Mouse (Mus musculus) fat pad, adult 2 months (tissue): ENCODE results near the gene Pigk.

Experiments used
- DNase-seq: peaks from one replicate; pipeline ENCODE4 v3.0.0-alpha.2; 2011; ENCODE audit warnings: low read depth, low spot score; ENCODE audit errors: extremely low read depth

The Pigk gene

DNA sequence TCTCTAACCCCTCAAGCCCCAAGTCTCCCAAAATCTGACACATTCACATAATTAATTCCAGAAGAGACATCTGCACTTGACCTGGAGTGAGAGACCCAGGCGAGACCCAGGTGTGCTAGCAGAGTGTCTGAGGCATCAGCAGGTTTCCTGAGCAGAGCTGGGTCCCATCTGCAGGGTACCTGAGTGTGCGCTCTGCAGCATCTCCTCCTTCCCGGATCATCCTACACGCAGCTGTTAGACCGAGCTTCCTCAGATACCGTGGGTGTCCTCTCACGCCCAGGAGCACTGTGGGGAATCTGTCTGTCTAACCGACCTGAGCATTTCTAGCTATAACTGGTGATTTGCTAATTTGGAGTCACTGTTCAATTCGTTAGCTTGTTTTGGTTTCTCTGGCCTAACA lies 10.5 kb downstream of the Pigk start:
- no peak for DNase-seq

DNA sequence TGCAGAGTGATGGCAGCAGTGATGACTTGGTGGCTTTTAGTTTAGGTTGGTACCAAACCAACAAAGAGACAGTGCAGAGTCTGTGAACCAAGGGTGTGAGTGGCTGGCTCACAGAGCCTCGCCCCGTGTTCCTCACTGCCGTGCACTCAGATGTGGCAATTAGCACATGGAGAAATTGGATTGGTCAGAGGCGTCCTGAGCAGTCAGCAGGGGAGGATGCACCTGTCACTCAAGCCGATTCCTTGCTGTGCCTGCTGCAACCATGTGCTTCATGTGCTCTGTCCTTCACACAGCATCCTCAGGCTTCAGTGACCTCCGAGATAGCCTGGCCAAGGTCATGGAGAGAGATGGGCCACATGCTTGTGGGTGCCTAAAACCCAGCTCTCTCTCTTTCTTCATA lies 14.3 kb downstream of the Pigk start:
- DNase-seq = no peak

DNA sequence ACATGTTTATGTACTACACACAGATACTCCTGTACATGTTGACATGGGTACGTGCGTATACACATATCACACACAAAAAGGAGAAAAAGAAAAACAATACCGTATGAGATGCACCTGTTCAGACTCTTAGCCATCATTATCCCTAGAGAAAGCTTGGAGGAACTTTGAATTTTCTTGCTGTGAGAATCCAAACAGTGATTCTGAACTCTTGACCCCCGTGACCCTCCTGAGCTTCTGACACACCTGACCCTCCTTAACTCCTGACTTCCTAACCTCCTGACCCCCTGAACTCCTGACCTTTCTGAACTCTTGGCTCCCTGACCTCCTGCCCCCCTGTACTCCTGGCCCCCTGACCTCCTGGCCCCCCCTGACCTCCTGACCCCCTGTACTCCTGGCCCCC lies 19.1 kb downstream of the Pigk start:
- DNase-seq = no peak

DNA sequence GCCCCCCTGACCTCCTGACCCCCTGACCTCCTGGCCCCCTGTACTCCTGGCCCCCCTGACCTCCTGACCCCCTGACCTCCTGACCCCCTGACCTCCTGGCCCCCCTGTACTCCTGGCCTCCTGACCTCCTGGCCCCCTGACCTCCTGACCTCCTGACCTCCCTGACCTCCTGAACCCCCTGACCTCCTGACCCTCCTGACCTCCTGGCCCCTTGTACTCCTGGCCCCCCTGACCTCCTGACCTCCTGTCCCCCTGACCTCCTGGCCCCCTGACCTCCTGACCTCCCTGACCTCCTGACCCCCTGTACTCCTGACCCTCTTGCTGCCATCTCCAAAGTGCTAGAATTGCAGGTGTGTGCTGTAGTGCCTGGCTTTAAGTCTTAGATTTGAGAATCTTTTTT lies 19.6 kb downstream of the Pigk start:
- no peak for DNase-seq

DNA sequence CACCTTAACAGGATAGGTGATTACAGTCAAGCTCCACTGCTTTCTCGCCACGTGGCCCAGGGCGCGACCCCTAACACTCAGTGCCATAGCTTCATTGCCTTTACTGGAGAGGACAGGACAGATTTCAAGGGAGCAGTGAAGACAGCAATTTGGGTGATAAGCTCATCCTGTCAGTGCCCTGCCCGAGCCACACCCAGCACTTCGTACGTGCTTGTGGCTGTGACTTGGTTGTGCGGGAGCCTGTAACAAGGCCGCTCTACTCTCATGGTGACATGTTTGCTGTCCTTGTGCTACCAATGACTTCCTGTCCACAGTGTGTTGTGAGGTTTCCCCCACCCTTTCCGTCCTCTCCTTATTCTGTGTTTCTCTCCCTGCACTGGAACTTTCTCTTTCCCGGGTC lies 20.2 kb downstream of the Pigk start:
- DNase-seq = no peak

DNA sequence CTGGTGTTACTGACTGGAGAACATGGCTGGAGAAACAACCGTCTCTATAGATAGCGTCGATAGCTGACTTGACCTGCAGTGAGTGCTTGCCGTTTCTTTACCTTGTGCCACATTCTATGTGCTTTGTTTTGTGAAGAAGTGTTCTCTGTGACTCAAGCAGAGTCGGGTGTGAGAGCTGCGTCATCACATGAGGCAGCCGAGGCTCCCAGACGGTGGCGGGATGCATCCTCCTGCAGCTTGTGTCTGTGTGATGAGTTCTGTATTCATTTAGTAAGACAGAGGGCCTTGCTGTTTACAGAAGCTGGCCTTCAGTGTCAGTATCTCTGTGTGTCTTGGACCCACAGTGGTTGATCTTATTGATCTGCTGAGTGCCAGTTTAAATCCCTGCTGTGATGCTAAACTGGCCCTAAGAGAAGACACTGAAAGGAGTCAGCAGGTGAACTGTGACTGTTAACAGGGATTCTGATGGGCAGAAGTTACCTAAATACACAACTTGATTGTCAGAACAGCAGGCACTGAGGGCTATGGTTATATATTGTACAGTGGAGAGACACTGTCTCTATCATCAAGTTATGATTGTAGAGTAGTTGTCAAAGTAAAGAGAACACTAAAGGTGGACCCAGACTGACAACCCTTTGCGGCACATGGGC lies 21.8 kb downstream of the Pigk start:
- no peak for DNase-seq

DNA sequence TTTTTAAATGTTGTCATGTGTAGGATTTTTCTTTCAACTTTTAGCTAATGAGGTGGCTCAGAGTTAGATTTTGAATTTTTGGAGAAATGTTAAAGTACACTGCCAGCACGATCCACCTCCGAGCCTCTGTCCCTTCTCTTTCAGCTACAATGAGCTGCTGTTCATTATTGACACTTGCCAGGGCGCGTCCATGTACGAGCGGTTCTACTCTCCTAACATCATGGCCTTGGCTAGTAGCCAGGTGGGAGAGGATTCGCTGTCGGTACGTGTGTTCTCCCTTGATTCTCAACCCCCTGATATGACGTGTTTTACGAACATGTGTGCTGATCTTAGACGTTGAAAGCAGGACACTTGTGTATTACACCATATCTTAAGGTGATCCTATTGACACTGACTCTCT lies 30.4 kb downstream of the Pigk start:
- DNase-seq = no peak

DNA sequence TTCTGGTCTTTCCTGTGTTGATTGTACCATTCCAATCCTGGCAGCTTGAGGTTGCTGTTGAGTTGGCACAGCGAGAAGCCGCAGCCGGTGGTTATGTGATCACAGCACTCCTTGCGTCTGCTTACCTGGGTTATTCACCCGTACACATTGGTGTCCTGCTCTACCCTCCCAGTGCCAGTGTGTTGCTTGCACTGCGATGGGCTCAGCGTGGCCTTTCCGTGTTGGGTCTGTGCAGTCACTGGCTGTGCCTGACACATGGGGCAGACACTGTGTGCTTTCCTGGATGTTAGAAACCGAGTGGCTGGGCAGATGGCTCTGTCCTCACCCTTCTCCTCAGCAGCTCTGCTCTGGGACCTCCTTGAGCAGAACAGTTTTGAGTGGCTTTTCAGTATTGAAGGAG lies 31.7 kb downstream of the Pigk start:
- no peak for DNase-seq

DNA sequence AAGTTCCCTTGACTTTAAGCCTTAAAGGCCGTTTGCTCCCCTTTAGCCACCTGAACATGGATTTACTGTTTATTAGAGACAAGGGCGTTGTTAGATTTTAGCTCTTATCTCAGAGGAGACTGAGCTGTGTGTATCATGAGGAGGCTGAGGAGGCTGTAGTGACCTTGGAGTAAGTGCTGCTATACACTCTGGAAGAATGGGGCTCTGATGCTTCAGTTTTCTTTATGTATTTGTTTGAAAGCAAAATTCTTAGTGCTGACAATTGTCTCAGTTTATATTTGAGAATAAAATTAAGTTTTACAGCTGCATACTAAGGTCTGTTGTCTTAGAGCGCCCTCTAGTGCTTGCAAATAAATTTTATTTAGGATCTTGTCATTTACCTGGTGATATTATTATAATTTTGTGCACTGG lies 35.6 kb downstream of the Pigk start:
- DNase-seq = no peak

DNA sequence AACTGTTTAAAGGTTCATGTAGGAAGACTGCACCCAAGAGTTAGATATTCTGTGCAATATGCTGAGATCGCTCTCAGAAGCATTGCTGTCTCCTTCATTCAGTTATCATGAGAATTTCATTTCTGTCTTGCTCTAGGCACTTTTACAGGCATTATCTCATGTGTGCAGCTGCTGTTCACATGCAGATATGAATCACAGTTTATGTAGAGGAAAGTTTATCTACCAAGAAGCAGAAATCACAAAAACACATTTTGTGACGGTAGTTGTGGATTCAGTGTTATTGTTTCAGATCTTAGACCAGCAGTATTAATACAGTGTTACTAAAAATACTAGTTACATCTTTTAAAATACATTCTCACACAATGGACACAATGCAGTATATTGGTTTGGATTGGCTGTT lies 36.0 kb downstream of the Pigk start:
- no peak for DNase-seq

DNA sequence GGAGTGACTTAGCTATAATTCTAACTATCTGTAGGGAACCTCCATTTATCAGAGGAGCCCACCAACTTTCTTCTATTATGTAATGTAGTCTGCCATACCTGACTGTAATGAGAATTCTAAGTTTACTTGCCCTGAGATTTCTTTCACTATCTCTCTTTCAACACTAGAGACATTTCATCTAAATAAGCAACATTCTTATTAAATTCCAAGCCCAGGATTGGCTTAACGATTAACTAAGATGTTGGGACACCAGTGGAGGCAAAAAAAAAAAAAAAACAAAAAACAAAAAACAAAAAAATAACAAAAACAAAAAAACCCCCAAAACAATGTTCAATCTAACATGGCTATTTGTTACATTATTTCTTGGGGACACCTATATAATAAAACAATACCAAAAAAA lies 39.0 kb downstream of the Pigk start:
- DNase-seq = no peak

DNA sequence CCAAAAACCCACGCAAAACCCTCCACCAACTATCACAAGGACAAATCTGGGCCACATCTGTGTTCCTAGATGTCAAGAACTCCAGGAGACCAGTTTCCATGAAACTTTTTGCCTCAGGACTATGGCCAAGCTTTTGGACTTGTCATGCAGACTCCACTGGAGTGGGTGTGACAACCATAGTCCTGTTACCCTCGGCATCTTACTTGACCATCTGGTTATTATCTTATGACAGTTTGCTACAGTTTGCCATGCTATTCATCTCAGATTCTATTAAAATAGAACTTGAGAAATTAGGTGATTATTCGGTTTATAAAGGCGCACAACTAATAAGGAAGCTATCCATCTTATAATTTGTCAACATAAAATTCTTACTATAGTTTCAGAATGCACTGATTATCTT lies 39.4 kb downstream of the Pigk start:
- no peak for DNase-seq

DNA sequence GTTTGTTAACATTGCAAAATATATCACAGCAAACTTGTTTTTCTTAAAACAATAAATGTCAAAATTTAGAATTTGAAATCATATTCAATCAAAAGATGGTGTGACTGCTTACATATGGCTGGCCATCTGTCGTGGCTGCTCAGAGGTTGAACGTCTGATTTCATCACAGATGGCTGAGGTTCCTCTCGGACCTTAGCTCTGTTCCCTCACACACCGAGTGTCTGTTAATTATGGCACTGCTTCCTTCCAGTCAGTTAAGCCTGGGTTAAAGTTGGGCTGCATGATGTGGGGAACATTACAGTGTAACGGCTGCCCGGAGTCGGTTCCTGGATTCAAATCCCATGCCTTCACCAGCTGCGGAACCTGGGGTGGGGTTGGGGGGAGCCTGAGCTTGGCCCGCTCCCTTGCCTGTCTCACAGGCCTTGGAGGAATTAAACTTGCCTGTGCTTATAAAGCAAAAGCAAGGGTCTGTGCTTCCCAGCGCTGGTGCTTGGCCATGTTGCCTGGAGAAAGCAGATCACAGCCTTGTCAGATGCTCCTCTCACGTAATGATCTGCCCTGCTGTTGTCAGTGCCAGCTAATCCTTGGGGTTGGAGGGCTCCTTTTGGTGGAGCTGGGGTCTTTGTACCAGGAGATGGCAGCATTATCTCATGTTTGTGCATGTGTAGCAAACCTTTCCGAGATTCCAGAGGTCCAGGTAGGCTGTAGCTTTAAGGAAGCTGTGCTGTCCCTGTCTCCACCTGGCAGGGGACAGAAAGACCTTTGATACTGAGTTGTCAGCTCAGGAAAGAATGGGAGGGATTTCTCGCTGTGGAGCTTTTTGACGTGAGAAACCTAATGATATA lies 40.2 kb downstream of the Pigk start:
- DNase-seq = no peak

DNA sequence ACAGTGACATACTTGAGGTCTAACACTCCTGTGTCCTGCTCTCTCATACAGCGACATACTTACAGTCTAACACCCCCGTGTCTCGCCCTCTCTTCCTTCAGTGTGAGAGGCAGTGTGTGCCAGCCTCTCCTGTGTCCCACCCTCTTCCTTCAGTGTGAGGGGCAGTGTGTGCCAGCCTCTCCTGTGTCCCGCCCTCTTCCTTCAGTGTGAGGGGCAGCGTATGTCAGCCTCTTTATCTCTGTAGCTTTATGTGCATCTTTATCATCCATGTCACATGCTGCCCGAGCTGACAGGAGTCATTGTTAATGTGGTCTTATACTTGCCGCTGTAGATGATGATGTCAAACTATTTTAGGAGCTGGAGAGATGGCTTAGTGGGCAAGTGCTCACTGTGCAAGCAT lies 41.6 kb downstream of the Pigk start:
- no peak for DNase-seq

DNA sequence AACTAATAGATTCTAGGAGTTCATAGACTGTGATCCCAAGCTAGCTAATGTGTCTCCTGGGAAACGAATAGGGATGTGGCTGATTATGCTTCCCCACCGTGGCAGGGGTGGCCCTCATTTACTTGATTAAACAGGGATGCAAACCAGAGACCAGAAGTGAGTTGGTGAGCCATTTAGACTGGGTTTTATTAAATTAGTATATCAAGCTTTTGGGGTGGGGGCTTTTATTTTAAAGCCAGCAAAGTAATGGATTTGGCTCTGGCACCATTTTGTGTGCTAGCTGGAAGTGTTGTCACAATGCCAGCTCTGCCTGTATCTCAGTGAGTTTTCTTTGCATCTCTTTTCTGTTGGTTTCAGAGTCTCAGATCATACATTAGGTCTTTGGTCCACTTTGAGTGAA lies 43.0 kb downstream of the Pigk start:
- DNase-seq = no peak

DNA sequence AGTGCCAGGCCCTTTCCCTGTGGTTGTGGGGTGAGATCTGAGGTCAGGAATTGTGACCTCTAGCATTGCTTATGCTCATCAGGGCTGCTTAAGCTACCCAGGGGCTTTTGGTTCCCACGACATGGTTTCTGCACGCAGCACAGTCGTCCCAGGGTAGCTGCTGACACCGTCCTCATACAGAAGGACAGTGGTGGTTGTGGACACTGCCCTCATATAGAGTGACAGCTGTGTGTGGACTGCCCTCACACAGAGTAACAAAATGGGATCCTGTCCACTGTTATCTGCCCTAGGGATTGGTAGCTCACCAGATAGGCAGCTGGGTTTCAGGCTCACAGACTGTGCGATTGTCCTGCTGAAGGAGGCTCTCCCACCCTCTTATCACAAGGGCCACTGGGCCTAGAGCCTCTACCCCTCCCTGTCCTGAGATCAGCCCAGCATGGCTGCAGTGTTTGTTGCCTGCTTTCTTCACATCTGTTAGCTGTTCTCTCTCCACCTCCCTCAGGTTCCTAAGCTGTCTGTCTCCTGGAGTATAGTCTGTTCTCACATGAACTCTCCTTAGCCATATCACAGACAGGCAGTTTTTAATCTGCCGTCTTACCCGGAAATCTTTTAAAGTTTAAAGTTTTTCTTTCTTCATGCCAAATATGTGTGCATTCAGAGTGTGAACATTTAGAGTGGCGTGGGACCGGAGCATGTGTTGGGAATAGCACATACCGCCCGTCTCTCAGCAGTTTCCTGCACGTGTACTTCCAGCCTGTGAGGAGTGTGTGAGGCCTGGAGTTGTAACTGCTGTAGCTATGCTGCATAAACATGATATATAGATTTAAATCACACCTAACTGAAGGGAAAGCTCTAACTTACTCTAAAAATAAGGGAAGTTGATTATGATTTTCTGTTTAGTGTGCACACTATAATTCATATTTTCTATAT lies 43.8 kb downstream of the Pigk start:
- DNase-seq = no peak

DNA sequence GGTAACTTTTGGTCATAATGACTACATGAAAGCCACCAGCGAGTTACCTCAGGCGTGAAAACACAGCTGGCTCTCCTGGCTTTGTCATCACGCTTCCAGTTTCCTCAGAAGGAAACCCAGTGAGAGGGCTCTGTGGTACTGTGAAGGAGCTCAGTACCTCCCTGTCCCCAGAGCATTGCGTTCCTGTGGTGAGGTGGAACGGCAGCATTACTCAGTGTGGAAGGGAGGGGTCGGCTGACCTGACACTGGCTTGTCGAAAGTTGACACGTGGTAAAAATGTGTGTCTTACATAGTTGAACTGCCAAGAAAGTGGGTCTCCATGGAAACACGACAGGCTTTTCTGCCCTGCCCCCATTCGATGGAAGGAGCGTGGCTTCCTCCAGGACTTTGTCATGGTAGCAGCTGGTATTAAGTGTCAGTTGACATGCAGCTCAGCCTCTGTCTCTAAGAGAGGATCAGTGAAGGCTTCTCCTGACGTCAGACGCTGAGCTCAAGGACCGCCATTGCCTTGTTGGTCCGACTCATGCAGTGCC lies 44.7 kb downstream of the Pigk start:
- DNase-seq = no peak

DNA sequence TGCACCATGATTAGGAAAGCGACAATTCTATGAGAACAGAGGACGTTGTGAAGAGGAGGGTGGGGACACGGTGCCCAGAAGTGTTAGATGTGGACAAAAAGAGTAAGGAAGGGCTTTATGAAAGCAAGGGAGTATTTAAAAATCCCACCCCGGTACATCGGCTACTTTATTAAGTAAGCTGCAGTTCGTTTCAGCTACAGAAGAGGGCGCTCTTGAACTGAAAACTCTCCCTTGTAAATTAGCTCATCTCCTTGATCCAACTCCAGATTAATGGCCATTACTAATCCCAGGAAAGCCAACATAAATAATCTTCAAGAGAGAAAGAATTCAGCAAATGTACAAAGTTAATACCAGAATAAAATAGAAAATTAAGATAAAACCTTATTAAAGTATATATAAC lies 47.2 kb downstream of the Pigk start:
- no peak for DNase-seq

DNA sequence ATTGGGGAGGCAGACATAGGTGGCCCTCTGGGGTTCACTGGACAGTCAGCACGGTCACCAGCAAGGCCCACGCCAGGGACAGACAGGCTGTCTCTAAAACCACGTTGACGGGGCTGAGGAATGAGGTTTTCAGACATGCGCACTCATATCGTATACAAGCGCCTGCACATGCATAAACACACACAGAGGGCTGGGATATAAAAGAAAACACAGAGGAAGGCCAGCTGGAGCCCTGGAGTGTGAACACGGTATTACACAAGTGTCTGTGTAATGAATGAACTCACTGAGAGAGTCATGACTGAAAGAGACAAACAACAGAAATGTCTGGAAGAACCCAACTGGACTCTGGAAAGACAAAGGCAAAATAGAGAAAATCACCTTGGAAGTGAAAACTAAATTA lies 47.8 kb downstream of the Pigk start:
- no peak for DNase-seq

DNA sequence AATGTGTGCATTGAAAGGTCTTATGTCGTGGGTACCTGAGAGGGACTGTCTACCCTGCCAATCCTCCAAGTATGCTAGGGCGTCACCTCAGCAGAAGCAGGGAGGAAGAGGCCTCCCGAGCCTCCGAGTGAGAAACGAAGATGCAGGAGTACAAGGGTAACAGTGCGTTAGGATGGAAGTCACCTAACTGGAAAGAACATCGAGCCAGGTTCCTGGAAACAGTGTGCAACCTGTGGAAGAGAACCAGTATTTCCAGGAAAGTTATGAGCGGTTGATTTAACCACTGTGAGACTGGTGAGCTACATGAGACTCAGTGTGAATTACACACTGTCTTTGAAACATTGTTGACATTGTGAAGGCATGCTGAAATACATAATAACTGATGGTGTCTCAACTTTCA lies 48.4 kb downstream of the Pigk start:
- no peak for DNase-seq

DNA sequence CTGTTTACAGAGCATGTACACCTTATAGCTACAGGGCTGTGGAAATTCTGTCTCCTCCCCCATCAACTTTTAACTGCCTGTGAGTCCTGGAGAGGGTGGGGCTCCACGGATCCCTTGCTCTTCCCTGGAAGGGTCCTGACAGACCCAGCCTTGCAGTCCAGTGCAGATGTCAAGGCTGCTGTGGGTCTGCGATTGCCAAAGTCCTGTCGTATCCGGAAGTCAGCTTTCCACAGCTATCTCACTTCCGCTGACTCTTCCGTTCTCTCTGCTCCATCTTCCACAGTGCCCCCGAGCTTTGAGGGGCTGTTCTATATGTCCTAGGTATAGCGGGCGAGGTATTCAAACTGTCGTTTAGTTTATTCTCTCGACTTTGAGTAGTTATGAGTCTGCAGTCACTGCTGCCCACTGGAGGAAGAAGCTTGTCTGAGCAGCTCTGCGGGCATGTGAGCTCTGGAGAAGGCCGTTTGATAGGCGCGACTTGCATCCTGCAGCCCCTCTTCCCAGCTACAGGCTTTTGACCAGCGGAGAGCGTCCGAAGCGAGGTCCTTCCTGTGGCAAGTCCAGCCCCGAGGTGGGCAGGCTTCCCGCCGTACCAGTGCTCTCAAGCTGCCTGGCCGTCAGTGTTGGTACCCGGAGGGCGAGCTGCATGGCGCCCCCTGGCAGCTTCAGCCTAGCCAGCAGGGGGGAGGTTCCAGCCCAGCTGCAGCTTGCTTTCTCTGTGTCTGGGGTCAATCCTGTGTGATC lies 49.4 kb downstream of the Pigk start:
- no peak for DNase-seq
